Mouse (Mus musculus): ENCODE measurements around the gene Elf3.
"Not testable (repeated sequence)": the region's sequence is repeated elsewhere in the genome, so short reads cannot be mapped to it uniquely, and the experiment has no call there.

Elf3 gene

DNA sequence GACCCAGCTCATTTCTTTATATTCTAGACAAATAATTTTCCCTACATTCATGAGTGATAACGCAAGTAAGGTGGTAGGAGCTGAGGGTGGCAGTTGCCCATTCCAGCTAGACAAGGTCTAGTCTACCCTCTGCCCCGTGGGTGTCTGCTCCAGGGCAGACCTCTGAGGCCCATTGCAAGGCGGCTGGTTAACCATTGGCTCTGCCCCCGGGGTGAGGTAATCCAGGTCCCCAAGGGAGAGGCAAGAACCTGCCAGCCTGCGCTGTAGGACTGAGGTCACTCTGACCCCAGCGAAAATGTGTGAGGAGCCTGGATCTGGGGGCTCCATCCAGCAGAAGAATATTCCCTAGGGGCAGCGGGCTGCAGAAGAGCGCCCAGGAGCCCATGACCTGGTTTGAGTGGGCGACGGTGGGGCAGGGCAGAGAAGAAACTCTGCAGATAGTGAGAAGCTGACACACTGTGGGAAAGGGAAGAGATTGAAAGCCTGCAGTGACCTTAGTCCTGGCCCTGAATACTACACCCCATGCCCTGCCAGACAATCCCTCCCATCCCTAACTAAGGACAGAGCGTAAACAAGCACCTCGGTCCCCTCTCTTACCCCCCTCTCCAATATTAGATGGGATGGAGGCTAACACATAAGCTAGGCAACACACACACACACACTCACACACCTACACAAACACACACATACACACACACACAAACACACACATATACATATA is 21.1 kb downstream of the Elf3 start:
- no peak for DNase-seq (ENCODE audit: low read depth, low spot score)

DNA sequence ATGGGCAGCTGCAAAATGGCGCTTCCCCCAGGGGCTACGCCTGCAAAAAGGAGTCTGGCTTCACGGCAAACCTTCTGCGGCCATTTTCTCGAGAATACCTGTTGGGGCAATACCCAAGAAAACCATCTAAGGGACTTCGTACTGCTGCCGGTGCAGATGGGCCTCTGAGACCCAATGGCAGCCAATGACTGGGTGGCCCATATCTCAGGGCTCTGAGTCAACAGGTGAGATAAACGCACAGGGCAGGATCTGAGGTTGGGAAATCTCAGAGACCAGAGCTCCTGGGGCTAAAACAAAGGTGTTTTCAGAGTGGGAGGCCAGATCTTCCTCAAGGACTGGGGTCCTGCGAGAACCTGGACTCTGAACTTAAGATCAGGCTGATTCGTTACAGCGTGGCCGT is 23.6 kb downstream of the Elf3 start:
- DNase-seq (ENCODE audit: low read depth, low spot score), result no peak

- DNase-seq (ENCODE audit: low read depth, low spot score), result no peak
These were observed 24.4 kb downstream of the Elf3 start for GRCm38 (mm10) chr1:135233961-135234360.

DNA sequence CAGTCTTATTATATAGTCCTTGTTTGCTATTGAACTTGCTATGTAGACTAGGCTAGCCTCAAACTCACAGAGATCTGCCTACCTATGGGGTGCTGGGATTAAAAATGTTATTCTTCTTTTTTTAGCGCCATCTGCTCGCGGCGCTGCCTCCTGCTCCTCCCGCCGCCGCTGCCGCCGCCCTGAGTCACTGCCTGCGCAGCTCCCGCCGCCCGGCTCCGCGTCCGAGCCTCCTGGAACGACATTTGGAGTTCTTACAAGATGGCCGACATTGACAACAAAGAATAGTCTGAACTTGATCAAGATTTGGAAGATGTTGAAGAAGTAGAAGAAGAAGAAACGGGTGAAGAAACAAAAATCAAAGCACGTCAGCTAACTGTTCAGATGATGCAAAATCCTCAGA is 26.5 kb downstream of the Elf3 start:
- not testable (repeated sequence) for DNase-seq (ENCODE audit: low read depth, low spot score)

GRCm38 (mm10) chr1:135227339-135227950 is 30.9 kb downstream of the Elf3 start:
- DNase-seq (ENCODE audit: low read depth, low spot score), result no peak

DNA sequence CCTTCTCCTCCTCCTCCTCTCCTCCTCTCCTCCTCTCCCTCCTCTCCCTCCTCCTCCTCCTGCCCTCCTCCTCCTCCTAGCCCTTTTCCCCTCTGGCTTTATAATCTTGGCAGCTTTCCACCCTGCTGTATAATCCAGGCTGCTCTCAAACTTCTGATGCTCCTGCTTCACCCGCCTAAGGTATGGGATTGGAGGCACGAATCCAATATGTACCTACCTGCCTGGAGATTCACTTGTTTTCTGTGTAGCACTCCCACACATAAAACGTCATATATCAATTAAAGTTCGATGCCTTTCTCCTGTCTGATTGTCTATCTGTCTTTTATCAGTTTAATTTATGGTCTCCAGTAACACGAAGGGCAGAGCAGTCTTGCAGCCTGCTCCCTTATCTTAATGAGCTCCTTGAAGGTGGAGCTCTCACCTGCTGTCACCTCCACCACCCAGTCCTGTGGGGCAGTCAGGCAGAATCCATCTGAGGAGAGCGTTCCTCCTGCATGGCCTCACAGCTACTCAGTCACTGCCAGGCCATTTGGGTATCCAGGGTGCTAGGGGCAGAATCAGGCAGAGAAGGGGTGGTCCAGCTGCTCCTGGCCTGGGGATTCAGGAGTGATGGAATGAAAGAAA is 33.3 kb downstream of the Elf3 start:
- no peak for DNase-seq (ENCODE audit: low read depth, low spot score)

- DNase-seq (ENCODE audit: low read depth, low spot score), result no peak
These were observed 34.2 kb downstream of the Elf3 start for GRCm38 (mm10) chr1:135224147-135224546.

GRCm38 (mm10) chr1:135217607-135218233 is 40.6 kb downstream of the Elf3 start:
- peak; percentile 98 for DNase-seq (ENCODE audit: low read depth, low spot score)

DNA sequence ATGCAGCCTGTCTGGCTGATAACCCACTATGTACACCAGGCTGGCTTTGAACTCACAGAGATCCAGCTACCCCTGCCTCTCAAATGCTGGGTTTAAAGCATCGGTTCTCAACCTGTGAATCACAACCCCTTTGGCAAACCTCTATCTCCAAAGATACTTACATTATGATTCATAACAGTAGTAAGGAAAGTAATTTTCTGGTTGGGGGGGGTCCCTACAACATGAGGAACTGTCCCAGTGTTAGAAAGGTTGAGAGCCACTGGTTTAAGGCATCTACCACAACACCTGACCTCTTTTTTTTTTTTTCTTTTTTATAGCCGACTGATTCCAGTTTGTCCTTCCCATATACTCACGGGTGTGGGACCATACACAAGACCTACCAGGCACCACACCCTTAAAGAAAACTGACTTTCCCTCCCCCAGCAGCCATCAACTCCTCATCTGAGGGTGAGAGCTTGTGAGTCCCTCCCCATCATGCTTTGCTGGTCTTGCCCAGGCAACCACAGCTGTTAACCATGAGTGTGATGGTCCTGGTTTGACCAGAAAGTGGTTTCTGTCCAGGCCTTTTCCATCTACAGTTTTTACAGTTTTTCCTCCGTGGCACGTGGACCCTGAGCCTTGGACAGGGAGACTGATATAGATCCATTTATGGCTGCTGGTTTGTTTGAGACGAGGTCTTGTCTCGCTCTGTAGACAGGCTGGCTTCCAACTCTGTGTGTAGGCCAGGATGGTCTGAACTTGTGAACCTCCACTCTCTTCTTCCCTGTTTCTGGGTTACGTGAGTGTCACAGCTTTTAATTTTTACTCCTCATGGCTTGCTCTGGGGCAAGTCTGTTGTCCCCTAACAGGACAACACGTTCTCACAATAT is 44.4 kb downstream of the Elf3 start:
- peak; percentile 58 for DNase-seq (ENCODE audit: low read depth, low spot score)

GRCm38 (mm10) chr1:135210421-135210820 is 47.9 kb downstream of the Elf3 start:
- no peak for DNase-seq (ENCODE audit: low read depth, low spot score)

DNA sequence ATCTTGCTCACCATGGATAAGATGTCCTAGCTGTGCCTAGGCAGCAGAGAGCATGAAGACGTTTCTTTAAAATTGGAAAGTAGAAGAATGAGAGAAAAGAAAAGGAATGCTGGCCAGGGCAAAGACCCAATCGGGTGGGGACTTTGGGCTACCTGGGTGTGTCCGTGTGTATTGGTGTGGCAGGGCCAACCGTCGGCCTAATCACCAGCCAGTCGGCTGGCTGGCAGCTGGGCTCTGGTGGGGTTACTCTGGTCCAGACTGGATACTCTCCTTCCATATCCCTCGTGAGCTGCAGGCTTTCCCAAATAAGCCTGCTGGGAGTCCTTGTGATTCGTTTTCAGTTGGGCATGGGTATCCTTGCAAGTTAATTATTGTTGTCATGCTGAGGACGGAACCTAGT is 49.7 kb downstream of the Elf3 start:
- no peak for DNase-seq (ENCODE audit: low read depth, low spot score)

DNA sequence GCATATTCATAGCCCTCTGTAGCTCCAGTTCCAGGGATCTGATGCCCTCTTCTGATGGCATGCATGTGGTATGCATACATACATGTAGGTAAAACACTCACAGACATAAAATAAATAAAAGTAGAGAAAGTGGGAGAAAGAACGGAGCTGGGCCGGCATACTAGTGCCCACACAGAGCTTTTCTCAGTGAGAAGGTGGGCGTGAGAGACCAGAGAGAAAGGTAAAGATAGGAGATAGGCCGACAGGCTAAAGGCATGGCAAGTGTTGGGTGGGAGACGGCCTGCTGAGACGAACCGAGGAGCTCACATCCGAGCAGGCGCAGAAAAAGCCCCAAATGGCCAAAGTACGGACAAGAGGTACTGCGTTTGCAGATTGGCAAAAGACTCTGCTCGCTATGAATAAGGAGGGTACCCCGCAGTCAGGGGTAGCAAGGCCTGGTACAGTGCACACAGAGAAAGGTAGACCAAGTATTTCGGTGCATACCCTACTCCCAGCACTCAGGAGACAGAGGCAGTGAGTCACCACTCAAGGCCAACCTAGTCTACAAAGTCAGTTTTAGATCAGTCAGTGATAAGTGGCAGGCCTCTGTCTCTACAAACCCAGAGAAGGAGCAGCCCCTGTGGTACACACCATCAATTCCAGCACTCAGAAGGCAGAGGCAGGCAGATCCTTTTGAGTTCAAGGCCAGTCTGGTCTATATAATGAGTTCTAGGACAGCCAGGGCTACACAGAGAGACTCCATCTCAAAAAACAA is 51.6 kb downstream of the Elf3 start:
- no peak for DNase-seq (ENCODE audit: low read depth, low spot score)

DNA sequence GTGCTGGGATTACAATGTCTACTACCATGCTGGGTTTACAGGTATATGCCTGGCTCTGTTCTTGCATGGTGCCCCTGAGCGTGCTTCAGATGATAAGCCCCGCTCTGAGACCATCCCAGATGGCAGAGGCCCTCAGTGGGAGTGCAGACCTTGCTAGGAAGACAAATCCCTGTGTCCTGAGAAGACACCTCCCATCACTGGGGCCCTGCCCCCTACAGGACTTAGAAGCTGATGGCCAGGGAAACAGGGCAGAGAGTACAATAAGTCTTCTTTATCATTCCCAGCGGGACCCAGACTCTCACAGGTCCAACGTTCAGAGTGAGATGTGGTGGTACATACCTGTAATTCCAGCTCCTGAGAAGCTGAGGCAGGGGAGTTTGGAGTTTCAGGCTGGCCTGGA is 53.1 kb downstream of the Elf3 start:
- DNase-seq (ENCODE audit: low read depth, low spot score), result peak; percentile 74

- no peak for DNase-seq (ENCODE audit: low read depth, low spot score)
These were observed 53.9 kb downstream of the Elf3 start for GRCm38 (mm10) chr1:135204196-135205126.

Measured in ES-CJ7 (cell line).